Mouse (Mus musculus) heart, postnatal 0 days (tissue): Measurements from ENCODE around the gene Rai14. TPM values are rescaled to one million over a fixed set of nuclear protein-coding genes. Genes with fewer than 3 reads are reported as not detected.

Experiments
- ATAC-seq: fragments of 200-750 bp; cut with Nextera tagmentation; 2 replicates; pipeline ENCODE4 v1.8.0; 2017; ENCODE audit warnings: low read depth, moderate number of reproducible peaks, moderate library complexity; ENCODE audit not compliant: insufficient read depth
- DNase-seq: peaks from one replicate; pipeline ENCODE4 v3.0.0-alpha.2; 2016; ENCODE audit warnings: low spot score
- H3K27ac ChIP-seq: fragments of 300-500 bp; sonication (generic); 2 replicates; pipeline ENCODE4 v1.5.1; 2014; ENCODE audit warnings: low read depth, mild to moderate bottlenecking
- H3K27me3 ChIP-seq: fragments of 300-500 bp; sonication (generic); 2 replicates; pipeline ENCODE4 v1.6.1; 2014; ENCODE audit warnings: low read length, mixed read lengths; ENCODE audit not compliant: control insufficient read depth, insufficient read depth
- H3K36me3 ChIP-seq: fragments of 300-500 bp; sonication (generic); replicated peaks from 2 replicates; pipeline ENCODE4 v1.6.1; 2014; ENCODE audit warnings: low read length, mixed read lengths; ENCODE audit not compliant: control insufficient read depth, insufficient read depth
- H3K4me1 ChIP-seq: fragments of 300-500 bp; sonication (generic); 2 replicates; pipeline ENCODE4 v1.6.1; 2014; ENCODE audit warnings: antibody characterized with exemption; ENCODE audit not compliant: control insufficient read depth, insufficient read depth
- H3K4me2 ChIP-seq: fragments of 300-500 bp; sonication (generic); 2 replicates; pipeline ENCODE4 v1.6.1; 2014; ENCODE audit warnings: low read depth, mild to moderate bottlenecking, low read length, moderate library complexity
- H3K4me3 ChIP-seq: fragments of 300-500 bp; sonication (generic); 2 replicates; pipeline ENCODE4 v1.5.1; 2014; ENCODE audit warnings: low read depth, low read length
- H3K9ac ChIP-seq: fragments of 300-500 bp; sonication (generic); replicated peaks from 2 replicates; pipeline ENCODE4 v1.6.1; 2014; ENCODE audit warnings: low read depth, low read length, mixed read lengths
- H3K9me3 ChIP-seq: fragments of 300-500 bp; sonication (generic); replicated peaks from 2 replicates; pipeline ENCODE4 v1.6.1; 2016; ENCODE audit warnings: low read length; ENCODE audit not compliant: control insufficient read depth
- CTCF ChIP-seq: IDR thresholded peaks from 2 replicates; pipeline ENCODE4 v1.5.1; 2016; ENCODE audit warnings: antibody characterized with exemption, control low read depth, low read depth
- EP300 ChIP-seq: IDR thresholded peaks from 2 replicates; pipeline ENCODE4 v1.6.1; 2016; ENCODE audit warnings: antibody characterized with exemption, low read depth
- WGBS: fragments of 180-500 bp; shearing (Covaris S2); extraction: QIAGEN DNeasy Blood & Tissue Kit; methylation state at CpG from one replicate; pipeline ENCODE4 v1.1.7; 2014; 5-methylcytosine and 5-hydroxymethylcytosine counted together
- polyA plus RNA-seq: library from polyadenylated mRNA; unstranded; fragments of >200 nt; fragmentation: Nextera tagmentation; extraction: Ambion mirVana; gene quantifications from 2 replicates; pipeline ENCODE4 v1.2.1, GENCODE M21; 2015
- total RNA-seq: library from RNA; depleted of rRNA; stranded (reverse); fragments of >200 nt; gene quantifications from 2 replicates; pipeline ENCODE4 v1.2.3, GENCODE M21; 2014; ENCODE audit warnings: low replicate concordance

Gene Rai14
- total and polyA plus RNA-seq, 2 experiments from 2014 or later, result 4.1 to 8.9 TPM

DNA sequence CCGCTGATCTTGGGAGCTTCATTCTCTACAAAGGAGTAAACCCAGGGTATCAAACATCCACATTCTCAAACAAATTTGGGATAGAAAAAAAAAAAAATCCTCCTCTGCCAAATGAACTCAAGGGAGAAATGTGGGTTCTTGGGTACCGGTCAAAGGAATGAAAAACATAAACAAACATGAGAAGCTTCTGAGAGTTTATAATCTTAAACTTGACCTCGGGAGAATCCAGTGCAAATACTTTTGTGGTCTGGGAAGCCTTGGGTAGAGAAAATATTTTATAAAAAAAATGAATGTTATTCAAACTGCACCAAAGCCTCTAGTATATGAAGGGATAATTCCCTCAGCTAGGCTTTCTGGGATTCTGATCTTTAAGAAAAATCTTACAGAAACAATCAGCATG, 11.8 kb upstream of the Rai14 start:
- Histone ChIP-seq H3K9me3 (no peaks in the 10 kb centered on the region), H3K4me2 (no peak overlapping the region), H3K4me1 (peaks cover 12% of the 10 kb centered on the region), H3K9ac (no peak overlapping the region), H3K27me3 (peaks cover 3% of the 10 kb centered on the region; the same call in 1 of the 2 replicates), H3K4me3 (no peak overlapping the region), H3K27ac (no peak overlapping the region), H3K36me3 (no peaks in the 10 kb centered on the region)
- DNase-seq (no peak), ATAC-seq (no peak)
- TF ChIP-seq CTCF, result no peak
- no peak for TF ChIP-seq EP300
- WGBS, result 68% methylated on average over 3 of the region's 3 CpGs

DNA sequence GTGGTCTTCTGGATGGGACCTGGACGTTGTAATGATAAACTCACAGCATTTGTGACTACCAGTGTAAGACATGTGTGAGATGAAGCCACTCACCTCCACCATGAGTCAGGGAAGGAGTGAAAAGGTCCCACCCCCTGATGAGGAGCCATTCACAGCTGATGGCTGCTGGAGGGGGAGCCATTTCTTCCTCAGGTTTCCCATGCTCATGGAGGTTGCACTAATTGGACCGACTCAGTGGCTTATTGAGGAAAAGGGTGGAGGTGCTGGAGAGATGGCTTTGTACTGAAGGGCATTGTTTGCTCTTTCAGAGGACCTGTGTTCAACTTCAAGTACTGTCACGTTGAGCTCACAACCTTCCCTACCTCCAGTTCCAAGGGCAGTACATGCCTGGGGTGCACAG, 10.4 kb upstream of the Rai14 start:
- no peak for ATAC-seq
- TF ChIP-seq CTCF, result no peak
- TF ChIP-seq EP300, result no peak

DNA sequence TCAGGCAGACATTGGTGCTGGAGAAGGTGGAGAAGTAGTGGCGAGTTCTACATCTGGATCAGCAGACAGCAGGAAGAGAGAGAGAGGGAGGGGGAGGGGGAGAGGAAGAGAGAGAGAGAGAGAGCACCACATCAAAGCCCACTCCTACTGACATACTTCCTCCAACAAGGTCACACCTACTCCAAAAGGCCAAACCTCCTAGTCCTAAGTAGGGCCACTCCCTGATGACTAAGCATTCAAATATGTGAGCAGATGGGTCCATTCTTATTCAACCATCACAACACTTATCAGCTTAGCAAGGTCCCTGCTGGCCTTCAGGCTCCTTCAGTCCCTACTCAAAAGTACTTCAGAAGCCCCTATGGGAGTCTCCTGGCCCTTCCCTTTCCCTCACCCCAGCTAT, 9.1 kb upstream of the Rai14 start:
- H3K27ac ChIP-seq, result no peak overlapping the region
- DNase-seq, result no peak
- H3K4me3 ChIP-seq, result no peak overlapping the region
- peaks cover 3% of the 10 kb centered on the region; the same call in 1 of the 2 replicates for H3K27me3 ChIP-seq
- TF ChIP-seq CTCF (no peak), EP300 (no peak)
- no peaks in the 10 kb centered on the region for H3K36me3 ChIP-seq
- no peak overlapping the region for H3K4me2 ChIP-seq
- H3K9ac ChIP-seq, result no peak overlapping the region
- 40% methylated on average over 1 of the region's 1 CpGs for WGBS
- H3K4me1 ChIP-seq, result peaks cover 12% of the 10 kb centered on the region
- H3K9me3 ChIP-seq, result no peaks in the 10 kb centered on the region
- ATAC-seq, result no peak

More for the DNA sequence above, 10.4 kb upstream of the Rai14 start:
- Histone ChIP-seq H3K9ac (no peak overlapping the region), H3K27ac (no peak overlapping the region), H3K4me1 (peaks cover 12% of the 10 kb centered on the region), H3K4me3 (no peak overlapping the region), H3K9me3 (no peaks in the 10 kb centered on the region), H3K27me3 (peaks cover 3% of the 10 kb centered on the region; the same call in 1 of the 2 replicates), H3K36me3 (no peaks in the 10 kb centered on the region), H3K4me2 (no peak overlapping the region)
- no peak for DNase-seq
- WGBS, result 72% methylated on average over 3 of the region's 3 CpGs

DNA sequence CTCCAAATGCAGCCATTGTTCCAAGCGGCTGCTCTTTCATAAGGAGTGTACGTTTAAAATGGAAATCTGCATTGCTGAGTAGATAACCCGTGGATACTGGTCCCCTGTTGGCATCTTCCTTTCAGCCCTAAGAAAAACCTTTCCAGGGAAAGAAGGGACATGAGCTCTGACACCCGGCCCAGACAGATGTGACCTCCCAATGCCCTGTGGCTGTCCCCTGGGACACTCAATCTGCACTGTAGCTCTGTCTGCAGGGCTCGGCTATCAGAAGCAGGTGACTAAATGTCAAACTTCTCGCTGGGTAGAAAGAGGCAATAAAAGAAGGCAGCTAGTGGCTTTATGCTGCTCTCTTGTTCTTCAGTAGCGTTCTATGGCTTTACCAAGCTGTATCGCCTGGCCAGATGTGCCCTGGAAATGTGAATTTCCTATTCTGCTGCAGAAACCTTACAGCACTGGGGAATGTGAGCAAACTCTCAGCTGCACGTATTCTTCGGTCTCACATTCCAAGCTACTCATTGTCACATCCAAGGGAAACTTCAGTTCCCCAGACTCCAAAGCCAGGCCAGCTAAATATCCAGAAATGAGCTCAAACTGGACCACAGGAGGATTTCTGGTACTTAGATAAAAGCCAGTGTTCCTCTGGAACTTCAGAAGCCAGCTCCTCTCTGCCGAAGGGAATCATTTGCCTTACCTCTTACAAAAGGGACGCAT, 8.4 kb upstream of the Rai14 start:
- no peak for DNase-seq
- TF ChIP-seq CTCF (no peak), EP300 (no peak)
- WGBS, result 32% methylated on average over 12 of the region's 12 CpGs
- no peak overlapping the region for H3K9ac ChIP-seq
- ATAC-seq, result no peak
- peaks cover 3% of the 10 kb centered on the region; the same call in 1 of the 2 replicates for H3K27me3 ChIP-seq
- H3K4me1 ChIP-seq, result peaks cover 12% of the 10 kb centered on the region
- H3K4me2 ChIP-seq, result no peak overlapping the region
- H3K36me3 ChIP-seq, result no peaks in the 10 kb centered on the region
- H3K4me3 ChIP-seq, result no peak overlapping the region
- H3K9me3 ChIP-seq, result 0 out of 2 replicates have a peak, but pooled peaks cover under 1% of the 10 kb centered on the region
- no peak overlapping the region for H3K27ac ChIP-seq

DNA sequence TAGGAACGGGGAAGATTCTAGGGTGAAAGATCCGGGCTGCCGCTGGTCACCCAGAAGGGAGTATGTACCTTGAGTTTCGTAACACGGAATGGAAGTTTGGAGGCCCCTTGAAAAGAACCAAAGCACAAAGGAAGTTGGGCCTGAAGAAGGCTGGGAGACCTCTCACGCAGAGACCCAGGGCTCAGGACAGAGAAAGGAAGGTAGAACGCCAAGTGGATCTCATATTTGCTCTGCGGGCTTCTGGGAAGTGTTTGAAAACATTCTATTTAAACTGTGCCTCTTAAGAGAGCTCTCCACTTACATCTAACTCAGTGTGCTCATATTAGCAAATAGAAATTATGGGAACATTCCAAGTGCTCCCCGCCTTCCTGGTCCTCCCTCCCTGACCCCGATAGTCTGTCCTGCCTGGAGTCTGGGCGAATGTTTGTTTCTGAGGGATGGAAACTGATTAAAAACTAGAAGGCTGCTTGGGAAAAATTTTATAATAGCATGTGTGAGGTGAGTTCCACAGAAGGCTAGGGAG, 6.9 kb upstream of the Rai14 start:
- WGBS, result 84% methylated on average over 11 of the region's 11 CpGs
- no peak for TF ChIP-seq CTCF
- TF ChIP-seq EP300, result no peak
- no peak overlapping the region for H3K27ac ChIP-seq

More for the DNA sequence above, 6.9 kb upstream of the Rai14 start:
- DNase-seq (no peak), ATAC-seq (no peak)
- peaks cover 12% of the 10 kb centered on the region for H3K4me1 ChIP-seq
- H3K9me3 ChIP-seq, result peaks cover 10% of the 10 kb centered on the region; the same call in 1 of the 2 replicates
- H3K27me3 ChIP-seq, result peaks cover 7% of the 10 kb centered on the region; the same call in 1 of the 2 replicates
- H3K4me2 ChIP-seq, result no peak overlapping the region
- no peaks in the 10 kb centered on the region for H3K36me3 ChIP-seq
- no peak overlapping the region for H3K9ac ChIP-seq
- H3K4me3 ChIP-seq, result no peak overlapping the region
